Mouse (Mus musculus) myocyte (in vitro differentiated cells): Measurements from ENCODE around the gene Hnrnpu. TPM values are rescaled to one million over a fixed set of nuclear protein-coding genes. Genes with fewer than 3 reads are reported as not detected.
"Not testable (repeated sequence)": the region's sequence is repeated elsewhere in the genome, so short reads cannot be mapped to it uniquely, and the experiment has no call there.

ENCODE experiments used
- H3K27me3 ChIP-seq: one replicate; pipeline ENCODE4 v1.6.1; 2011; ENCODE audit not compliant: control insufficient read depth, insufficient read depth, insufficient read length
- H3K36me3 ChIP-seq: one replicate; pipeline ENCODE4 v1.6.1; 2011; ENCODE audit not compliant: control insufficient read depth, insufficient read depth
- H3K4me2 ChIP-seq: one replicate; pipeline ENCODE4 v1.6.1; 2011; ENCODE audit warnings: low read depth, control low read depth
- H3K4me3 ChIP-seq: one replicate; pipeline ENCODE4 v1.5.1; 2011; ENCODE audit warnings: mild to moderate bottlenecking, control low read depth, moderate library complexity
- H3K79me2 ChIP-seq: one replicate; pipeline ENCODE4 v1.6.1; 2011; ENCODE audit not compliant: control insufficient read depth, insufficient read depth
- H3ac ChIP-seq: one replicate; pipeline ENCODE4 v1.6.1; 2011; ENCODE audit not compliant: control insufficient read depth, insufficient read length
- CEBPB ChIP-seq: IDR thresholded peaks from 2 replicates; pipeline ENCODE4 v1.6.1; 2011; ENCODE audit warnings: mild to moderate bottlenecking, moderate library complexity; ENCODE audit not compliant: poor library complexity, insufficient read depth, severe bottlenecking
- E2F4 ChIP-seq: IDR thresholded peaks from one replicate; pipeline ENCODE4 v1.6.1; 2011; ENCODE audit warnings: mild to moderate bottlenecking, control low read depth, moderate library complexity; ENCODE audit not compliant: insufficient read depth
- MAX ChIP-seq: IDR thresholded peaks from one replicate; pipeline ENCODE4 v1.6.1; 2011; ENCODE audit warnings: low read depth, mild to moderate bottlenecking, control low read depth
- MYOD1 ChIP-seq, 3 experiments: IDR thresholded peaks; one replicate each; pipeline ENCODE4 v1.6.1; 2011; ENCODE audit warnings: control low read depth in 2 of 3, low read depth in 2 of 3, mild to moderate bottlenecking in 2 of 3, moderate library complexity in 1 of 3; ENCODE audit not compliant: insufficient read length in 2 of 3, control insufficient read depth in 1 of 3
- MYOG ChIP-seq, 3 experiments: IDR thresholded peaks; one replicate each; pipeline ENCODE4 v1.6.1; 2011; ENCODE audit warnings: control low read depth in 2 of 3, low read depth in 2 of 3, mild to moderate bottlenecking in 2 of 3; ENCODE audit not compliant: insufficient read length in 2 of 3, control insufficient read depth in 1 of 3, insufficient read depth in 1 of 3
- POLR2A ChIP-seq: IDR thresholded peaks from one replicate; pipeline ENCODE4 v1.6.1; 2011; ENCODE audit warnings: low read depth, mild to moderate bottlenecking, control low read depth, moderate library complexity; ENCODE audit not compliant: insufficient read length
- POLR2AphosphoS2 ChIP-seq: IDR thresholded peaks from one replicate; pipeline ENCODE4 v1.6.1; 2011; ENCODE audit warnings: low read depth, control low read depth; ENCODE audit not compliant: insufficient read length
- REST ChIP-seq: IDR thresholded peaks from one replicate; pipeline ENCODE4 v1.6.1; 2011; ENCODE audit warnings: mild to moderate bottlenecking, control low read depth, moderate library complexity; ENCODE audit not compliant: insufficient read depth, insufficient read length
- SRF ChIP-seq: IDR thresholded peaks from one replicate; pipeline ENCODE4 v1.6.1; 2011; ENCODE audit warnings: low read depth; ENCODE audit not compliant: control insufficient read depth, insufficient read length
- TCF12 ChIP-seq: IDR thresholded peaks from one replicate; pipeline ENCODE4 v1.6.1; 2011; ENCODE audit warnings: mild to moderate bottlenecking, control low read depth; ENCODE audit not compliant: poor library complexity, insufficient read depth, severe bottlenecking
- TCF3 ChIP-seq: IDR thresholded peaks from one replicate; pipeline ENCODE4 v1.6.1; 2011; ENCODE audit warnings: low read depth, control low read depth; ENCODE audit not compliant: insufficient read length
- USF1 ChIP-seq: IDR thresholded peaks from one replicate; pipeline ENCODE4 v1.6.1; 2011; ENCODE audit warnings: low read depth, mild to moderate bottlenecking, control low read depth, moderate library complexity
- polyA plus RNA-seq: library from polyadenylated mRNA; unstranded; fragments of >200 nt; fragmentation: generic; extraction: Trizol; gene quantifications from one replicate; pipeline ENCODE4 v1.2.1, GENCODE M21; 2012; ENCODE audit warnings: missing spikeins

The Hnrnpu gene
- polyA plus RNA-seq, 1 experiment, result 95.0 TPM

DNA sequence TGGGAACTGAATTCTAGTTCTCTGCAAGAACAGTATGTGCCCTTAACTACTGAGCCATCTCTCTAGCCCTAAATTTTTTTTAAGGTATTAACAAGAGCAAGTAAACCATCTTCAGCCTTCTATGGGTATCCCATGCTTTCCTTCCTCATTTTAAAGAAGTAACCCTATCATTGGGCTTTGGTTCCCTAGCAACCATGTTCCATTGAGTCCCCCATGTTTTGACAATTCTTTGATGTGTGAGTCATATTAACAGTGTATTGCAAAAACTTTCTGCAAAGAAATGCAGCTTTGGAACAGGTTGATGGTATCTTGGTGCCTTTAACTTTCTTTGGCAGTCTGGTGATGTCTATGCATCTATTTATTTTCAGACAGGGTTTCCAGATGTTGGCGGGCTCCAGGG is 43.5 kb downstream of the Hnrnpu start:
- H3K4me2 ChIP-seq, result no peak overlapping the region
- H3K4me3 ChIP-seq, result no peak overlapping the region
- no peaks in the 10 kb centered on the region for H3K79me2 ChIP-seq
- TF ChIP-seq POLR2A (no peak), REST (no peak), TCF3 (no peak), TCF12 (no peak), POLR2AphosphoS2 (no peak), CEBPB (no peak), MYOG (IDR thresholded peaks at IDR 0.05; ENCODE audit: control insufficient read depth in 1 of 3, insufficient read depth in 1 of 3, insufficient read length in 2 of 3, low read depth in 2 of 3) (no peak), USF1 (no peak), MAX (no peak), SRF (no peak), MYOD1 (IDR thresholded peaks at IDR 0.05; ENCODE audit: control insufficient read depth in 1 of 3, insufficient read length in 2 of 3, low read depth in 2 of 3) (no peak), E2F4 (no peak)
- H3K27me3 ChIP-seq, result no peaks in the 10 kb centered on the region
- H3K36me3 ChIP-seq, result no peaks in the 10 kb centered on the region
- no peak overlapping the region for H3ac ChIP-seq

DNA sequence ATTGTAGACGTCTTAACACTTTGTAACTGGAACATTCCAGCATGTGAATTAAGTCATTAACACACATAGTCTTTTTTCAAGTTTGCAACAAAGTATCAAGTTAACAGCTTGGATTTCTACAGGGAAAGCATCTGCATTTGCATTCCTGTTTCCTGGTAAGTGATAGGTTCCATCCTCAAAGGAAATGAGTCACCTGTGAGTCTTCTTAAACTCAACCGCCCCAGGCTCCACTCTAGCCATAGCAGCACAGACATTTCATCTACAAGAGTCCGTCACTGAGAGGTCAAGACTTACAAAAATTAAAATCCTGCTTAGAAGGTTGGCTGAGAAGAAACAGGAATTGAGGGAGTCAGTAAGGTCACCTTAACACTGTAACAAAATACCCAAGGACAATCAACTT is 45.9 kb downstream of the Hnrnpu start:
- Histone ChIP-seq H3K36me3 (no peaks in the 10 kb centered on the region), H3K4me2 (no peak overlapping the region), H3K79me2 (no peaks in the 10 kb centered on the region), H3K27me3 (no peaks in the 10 kb centered on the region), H3K4me3 (no peak overlapping the region), H3ac (no peak overlapping the region)
- TF ChIP-seq POLR2AphosphoS2 (no peak), POLR2A (no peak), SRF (no peak), E2F4 (no peak), TCF12 (no peak), MAX (no peak), USF1 (no peak), CEBPB (no peak), MYOD1 (IDR thresholded peaks at IDR 0.05; ENCODE audit: control insufficient read depth in 1 of 3, insufficient read length in 2 of 3, low read depth in 2 of 3) (no peak), REST (no peak), MYOG (IDR thresholded peaks at IDR 0.05; ENCODE audit: control insufficient read depth in 1 of 3, insufficient read depth in 1 of 3, insufficient read length in 2 of 3, low read depth in 2 of 3) (no peak), TCF3 (no peak)

DNA sequence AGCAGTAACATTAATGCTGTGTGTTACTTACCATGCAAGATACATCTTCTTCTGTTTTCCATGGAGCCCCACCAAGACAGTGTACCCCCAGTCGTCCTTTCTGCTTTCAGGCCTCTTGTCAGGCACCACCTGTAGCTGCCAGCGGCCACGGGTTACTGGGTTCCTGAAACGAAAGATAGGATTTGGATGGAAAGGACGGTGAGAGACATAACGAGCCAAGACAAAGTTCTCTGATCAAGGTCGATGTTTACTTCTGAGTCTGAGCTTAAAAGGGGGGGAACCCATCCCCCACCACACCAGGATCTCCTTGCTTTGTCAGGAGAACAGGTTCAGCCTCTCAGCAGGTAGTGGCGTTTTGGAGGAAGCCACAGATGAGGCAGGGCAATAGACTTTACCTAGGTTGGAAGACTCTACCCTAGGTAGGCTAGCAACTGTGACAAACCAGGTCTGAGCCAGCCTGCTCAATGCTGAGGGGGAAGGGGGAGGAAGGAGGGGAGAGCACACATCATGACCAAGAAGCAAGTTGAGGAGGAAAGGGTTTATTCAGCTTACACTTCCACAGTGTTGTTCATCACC is 49.9 kb downstream of the Hnrnpu start:
- no peaks in the 10 kb centered on the region for H3K27me3 ChIP-seq
- H3K4me3 ChIP-seq, result no peak overlapping the region
- TF ChIP-seq POLR2A (no peak), POLR2AphosphoS2 (no peak), TCF12 (no peak), E2F4 (no peak), MAX (no peak), REST (no peak), MYOG (IDR thresholded peaks at IDR 0.05; ENCODE audit: control insufficient read depth in 1 of 3, insufficient read depth in 1 of 3, insufficient read length in 2 of 3, low read depth in 2 of 3) (no peak), TCF3 (no peak), CEBPB (no peak), SRF (no peak), MYOD1 (IDR thresholded peaks at IDR 0.05; ENCODE audit: control insufficient read depth in 1 of 3, insufficient read length in 2 of 3, low read depth in 2 of 3) (no peak), USF1 (no peak)

DNA sequence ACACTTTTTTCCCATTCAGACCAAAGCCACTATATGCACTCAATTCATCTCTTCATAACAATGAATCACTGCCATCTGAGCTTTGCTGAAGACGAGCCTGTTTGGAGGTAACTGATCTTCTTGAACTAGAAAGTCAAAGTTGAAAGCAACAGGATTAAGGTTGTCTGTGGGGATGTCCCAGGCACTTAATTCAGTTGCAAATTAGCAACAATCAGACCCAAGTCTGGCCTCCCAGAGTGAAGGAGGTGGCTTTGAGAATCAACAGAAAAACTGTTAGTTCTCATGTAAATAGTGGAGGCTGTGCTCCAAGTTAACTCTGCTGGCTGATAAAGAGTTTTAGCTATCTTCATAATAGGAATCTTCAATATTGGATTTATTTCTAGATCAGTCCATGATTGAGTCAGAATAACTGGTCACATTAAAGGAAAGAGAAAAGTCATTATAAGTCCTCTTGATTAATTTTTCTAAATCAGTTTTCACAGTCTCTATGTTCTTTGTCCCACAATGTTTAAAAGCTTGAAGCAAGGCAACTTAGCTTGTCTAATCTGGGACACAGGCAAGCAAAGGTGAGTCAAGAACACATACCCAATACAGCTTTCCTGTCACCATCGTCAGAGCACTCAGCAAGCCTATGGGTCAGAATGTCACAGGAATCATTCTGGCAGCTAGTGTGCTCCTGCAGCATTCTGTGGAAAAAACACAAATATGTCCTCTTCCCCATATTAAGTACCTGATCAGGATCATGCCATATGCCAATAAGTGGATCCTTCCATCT is 53.5 kb downstream of the Hnrnpu start:
- H3K4me3 ChIP-seq, result no peak overlapping the region
- H3K27me3 ChIP-seq, result no peaks in the 10 kb centered on the region
- no peak overlapping the region for H3ac ChIP-seq
- H3K4me2 ChIP-seq, result no peak overlapping the region
- no peaks in the 10 kb centered on the region for H3K36me3 ChIP-seq
- H3K79me2 ChIP-seq, result no peaks in the 10 kb centered on the region
- TF ChIP-seq TCF3, result no peak
- TF ChIP-seq E2F4, result no peak
- TF ChIP-seq POLR2AphosphoS2, result no peak
- TF ChIP-seq MYOG (IDR thresholded peaks at IDR 0.05; ENCODE audit: control insufficient read depth in 1 of 3, insufficient read depth in 1 of 3, insufficient read length in 2 of 3, low read depth in 2 of 3), result no peak
- no peak for TF ChIP-seq MYOD1 (IDR thresholded peaks at IDR 0.05; ENCODE audit: control insufficient read depth in 1 of 3, insufficient read length in 2 of 3, low read depth in 2 of 3)
- no peak for TF ChIP-seq TCF12
- TF ChIP-seq REST, result no peak
- no peak for TF ChIP-seq CEBPB

More for the DNA sequence above, 49.9 kb downstream of the Hnrnpu start:
- no peaks in the 10 kb centered on the region for H3K36me3 ChIP-seq
- no peak overlapping the region for H3ac ChIP-seq
- H3K4me2 ChIP-seq, result no peak overlapping the region
- no peaks in the 10 kb centered on the region for H3K79me2 ChIP-seq

DNA sequence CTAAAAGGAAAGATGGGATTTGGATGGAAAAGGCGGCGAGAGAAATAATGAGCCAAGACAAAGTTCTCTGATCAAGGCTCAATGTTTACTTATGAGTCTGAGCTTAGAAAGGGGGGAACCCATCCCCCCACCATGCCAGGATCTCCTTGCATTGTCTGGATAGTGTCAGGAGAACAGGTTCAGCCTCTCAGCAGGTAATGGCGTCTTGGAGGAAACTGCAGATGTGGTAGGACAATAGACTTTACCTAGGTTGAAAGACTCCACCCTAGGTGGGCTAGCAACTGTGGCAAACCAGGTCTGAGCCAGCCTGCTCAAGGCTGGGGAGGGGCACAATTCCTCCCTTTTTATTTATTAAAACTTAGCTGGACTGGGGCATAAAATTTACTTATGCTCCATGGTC is 54.3 kb downstream of the Hnrnpu start:
- not testable (repeated sequence) for H3K27me3 ChIP-seq, H3K79me2 ChIP-seq, H3K4me2 ChIP-seq, H3K4me3 ChIP-seq, H3K36me3 ChIP-seq, H3ac ChIP-seq
